Mouse (Mus musculus): ENCODE data around the gene Sox13.

- TF ChIP-seq TCF12 (IDR thresholded peaks at IDR 0.05; ENCODE audit: insufficient read depth, poor library complexity, severe bottlenecking) (no peak), USF1 (IDR thresholded peaks at IDR 0.05; ENCODE audit: low read depth) (no peak), POLR2A (IDR thresholded peaks at IDR 0.05; ENCODE audit: insufficient read length, low read depth) (no peak), POLR2AphosphoS2 (IDR thresholded peaks at IDR 0.05; ENCODE audit: insufficient read length, low read depth) (no peak), MAX (IDR thresholded peaks at IDR 0.05; ENCODE audit: low read depth) (no peak), MYOG (IDR thresholded peaks at IDR 0.05; ENCODE audit: control insufficient read depth in 1 of 3, insufficient read depth in 1 of 3, insufficient read length in 2 of 3, low read depth in 2 of 3) (no peak), SRF (IDR thresholded peaks at IDR 0.05; ENCODE audit: control insufficient read depth, insufficient read length, low read depth) (no peak), TCF3 (IDR thresholded peaks at IDR 0.05; ENCODE audit: insufficient read length, low read depth) (no peak)
These were observed 11.2 kb downstream of the Sox13 start for GRCm38 (mm10) chr1:133412941-133413340.
